Mouse (Mus musculus): ENCODE measurements around the gene Tsen54.

The Tsen54 gene

DNA sequence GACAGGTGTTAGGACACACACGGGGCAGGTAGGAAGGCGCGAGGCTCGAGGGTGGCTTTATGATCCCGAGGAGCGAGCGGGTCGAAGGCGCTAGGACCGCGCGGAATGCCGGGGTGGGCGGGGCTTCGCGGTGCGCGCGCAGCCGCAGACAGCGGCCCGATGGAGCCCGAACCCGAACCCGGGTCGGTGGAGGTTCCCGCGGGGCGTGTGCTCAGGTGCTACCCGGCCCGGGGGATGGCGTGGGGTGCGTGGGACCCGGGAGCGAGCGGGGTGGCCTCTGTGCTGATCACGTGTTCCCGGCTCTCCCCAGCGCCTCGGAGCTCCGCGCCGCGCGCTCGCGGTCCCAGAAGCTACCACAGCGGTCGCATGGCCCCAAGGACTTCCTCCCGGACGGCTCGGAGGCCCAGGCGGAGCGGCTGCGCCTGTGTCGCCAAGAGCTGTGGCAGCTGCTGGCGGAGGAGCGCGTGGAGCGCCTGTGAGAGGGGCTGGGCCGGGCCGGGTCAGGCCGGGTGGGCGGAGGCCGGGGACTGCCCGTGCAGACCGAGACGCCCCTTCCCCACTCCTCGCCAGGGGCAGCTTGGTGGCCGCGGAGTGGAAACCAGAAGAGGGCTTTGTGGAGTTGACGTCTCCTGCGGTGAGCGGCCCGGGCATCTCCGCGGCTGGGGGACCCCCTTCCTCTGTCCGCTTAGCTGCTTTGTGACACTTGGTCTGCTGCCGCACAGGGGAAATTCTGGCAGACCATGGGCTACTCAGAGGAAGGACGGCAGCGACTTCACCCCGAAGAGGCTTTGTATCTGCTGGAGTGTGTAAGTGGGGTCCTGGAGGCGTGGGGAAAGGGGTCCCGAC is at the start of gene Tsen54:
Gene Tsen54 (plus strand): TSS at position 120 of the 846 bp plus-strand sequence.
- DNase-seq (ENCODE audit: low spot score in 2 of 2), result peak; percentile 73 to 82

- DNase-seq (ENCODE audit: low spot score in 2 of 2), result peak; percentile 98 to 99
Observed at GRCm38 (mm10) chr11:115765103-115765606, 49.4 kb upstream of the Tsen54 start, which contains the start of gene Tmem94. Gene Tmem94, plus strand, starts transcription at chr11:115765433.

DNA sequence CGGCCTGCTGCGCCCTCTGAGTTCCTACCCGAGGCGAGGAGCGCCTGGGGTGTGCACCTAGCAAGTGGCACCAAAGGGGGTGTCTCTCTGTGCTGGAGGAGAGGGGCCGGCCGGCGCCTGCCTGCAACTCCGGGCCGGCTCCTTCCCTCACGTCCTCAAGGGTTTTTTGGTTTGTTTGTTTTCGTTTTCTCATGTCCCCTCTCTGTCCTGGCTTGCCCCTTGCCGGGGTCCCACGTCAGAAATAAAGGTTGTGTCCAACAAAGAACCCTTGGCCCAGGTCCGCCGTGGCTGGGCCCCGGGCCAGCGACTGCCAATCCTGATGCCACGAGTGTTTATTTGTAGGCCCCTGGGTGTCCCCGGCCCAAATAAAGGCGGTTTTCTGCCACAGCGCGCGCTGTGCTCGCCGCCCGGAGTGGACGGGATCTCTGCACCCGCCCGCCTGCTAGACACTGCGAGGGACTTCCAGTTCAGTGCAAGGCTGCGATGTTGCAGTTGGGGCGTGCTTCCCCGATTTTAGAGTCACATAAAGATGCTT is 48.9 kb upstream of the Tsen54 start:
- DNase-seq (ENCODE audit: low spot score in 2 of 2), result no peak

GRCm38 (mm10) chr11:115766356-115766943 is 48.1 kb upstream of the Tsen54 start:
- DNase-seq (ENCODE audit: low spot score in 2 of 2), result no peak

GRCm38 (mm10) chr11:115766981-115767380 is 47.5 kb upstream of the Tsen54 start:
- no peak for DNase-seq (ENCODE audit: low spot score in 2 of 2)

- no peak for DNase-seq (ENCODE audit: low spot score in 2 of 2)
Observed at GRCm38 (mm10) chr11:115768896-115769295, 45.6 kb upstream of the Tsen54 start.

DNA sequence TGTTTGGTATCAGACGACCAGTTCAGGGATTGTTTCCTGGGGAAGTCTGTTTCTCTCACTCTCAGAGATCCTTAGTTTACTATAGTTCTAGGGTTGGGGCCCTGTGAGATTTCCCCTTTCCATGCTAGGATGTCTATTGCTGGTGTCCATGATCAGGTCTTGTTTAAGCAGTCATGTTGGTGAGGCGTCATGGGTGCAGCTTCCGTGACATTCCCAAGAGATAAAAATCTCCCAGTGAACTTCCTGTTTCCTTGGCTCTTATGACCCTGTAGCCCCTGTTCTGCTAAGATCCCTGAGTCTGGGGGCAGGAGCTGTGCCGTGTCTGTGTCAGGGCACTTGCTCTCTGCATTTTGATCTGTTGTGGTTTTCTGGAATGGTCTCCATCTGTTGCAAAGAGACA is 39.9 kb upstream of the Tsen54 start:
- DNase-seq (ENCODE audit: low spot score in 2 of 2), result no peak

DNA sequence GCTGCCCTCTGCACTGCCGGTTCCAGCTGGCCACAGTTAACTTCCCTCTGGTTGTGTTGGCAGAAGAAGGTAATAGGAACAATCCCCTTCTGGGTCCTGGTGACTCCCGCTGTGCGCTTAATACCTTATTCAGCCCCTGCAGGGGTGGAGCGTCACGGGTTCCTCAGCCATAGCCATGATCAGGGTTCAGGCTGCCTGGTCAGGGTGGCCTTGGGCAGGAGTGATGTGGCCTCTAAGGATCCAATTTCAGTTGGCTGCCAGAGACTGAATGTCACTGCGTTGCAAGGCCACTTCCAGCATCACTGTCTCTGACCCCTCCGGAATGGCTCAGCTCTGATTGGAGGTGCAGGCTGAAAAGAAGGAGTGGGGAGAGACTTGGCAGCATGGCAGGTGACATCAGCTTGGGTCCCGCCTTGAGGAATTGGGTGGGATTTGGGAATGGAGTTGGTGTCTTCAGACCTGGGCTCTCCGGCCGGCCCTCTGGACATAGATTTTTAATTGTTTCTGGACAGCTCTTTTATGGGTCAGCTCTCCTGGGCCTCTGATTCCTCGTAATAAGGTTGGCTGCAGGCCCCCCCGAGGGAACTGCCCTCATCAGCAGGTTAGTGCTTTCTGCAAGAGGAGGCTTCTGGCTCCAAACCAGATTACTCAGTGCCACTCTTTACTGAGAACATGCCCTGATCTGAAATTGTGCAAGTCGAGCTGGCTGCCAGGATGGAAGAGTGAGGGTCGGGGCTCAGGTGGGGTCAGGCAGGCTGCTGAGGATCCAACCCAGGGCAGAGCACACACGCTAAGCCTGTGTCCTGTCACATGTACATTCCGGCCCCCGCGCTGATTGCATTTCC is 38.5 kb upstream of the Tsen54 start:
- DNase-seq (ENCODE audit: low spot score in 2 of 2), result no peak

DNA sequence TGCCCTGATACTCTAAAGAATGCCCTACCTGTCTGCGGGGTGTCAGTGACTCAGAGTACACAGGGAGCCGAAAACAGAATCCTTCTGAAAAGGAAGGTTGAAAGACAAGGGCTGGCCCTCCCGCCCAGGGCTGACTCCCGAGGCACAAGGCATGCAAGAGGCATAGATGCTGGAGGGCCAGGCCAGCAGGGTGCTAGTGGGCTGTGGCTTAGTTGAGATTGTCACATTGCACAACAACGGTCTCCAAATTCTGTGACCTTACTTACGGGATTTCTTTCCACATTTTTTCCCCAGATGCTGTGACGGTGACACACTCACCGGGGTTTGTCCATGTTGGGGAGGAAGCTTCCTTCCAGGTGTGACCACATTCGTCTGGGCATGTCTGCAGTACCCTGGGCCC is 37.6 kb upstream of the Tsen54 start:
- DNase-seq (ENCODE audit: low spot score in 2 of 2), result no peak

GRCm38 (mm10) chr11:115777487-115778335 is 36.8 kb upstream of the Tsen54 start:
- DNase-seq (ENCODE audit: low spot score in 2 of 2), result no peak

DNA sequence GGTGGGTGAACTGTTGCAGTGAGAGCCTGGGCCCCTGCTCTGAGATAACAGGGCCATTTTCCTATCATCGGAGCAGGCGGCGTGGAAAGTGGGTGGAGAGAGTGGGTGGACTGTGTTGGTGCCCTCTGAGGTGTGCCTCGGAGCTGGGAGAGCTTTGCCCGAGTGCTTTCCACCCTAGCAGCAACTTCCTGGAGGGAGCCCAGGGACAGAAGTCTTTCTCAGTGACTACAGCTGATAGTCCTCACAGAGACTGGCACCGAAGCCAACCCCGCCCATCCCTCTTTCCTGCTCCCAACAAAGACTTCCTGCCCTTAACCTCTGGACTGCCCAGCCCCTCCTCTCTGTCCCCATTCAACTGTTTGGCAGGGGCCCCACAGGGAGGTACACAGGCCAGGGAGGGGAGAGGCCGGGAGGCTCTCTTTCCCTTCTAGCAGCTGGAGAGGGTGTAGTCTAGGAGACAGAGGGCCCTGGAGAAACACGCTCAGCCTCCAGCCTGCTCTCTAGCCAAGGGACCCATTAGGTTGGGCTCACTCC is 35.4 kb upstream of the Tsen54 start:
- DNase-seq (ENCODE audit: low spot score in 2 of 2), result no peak

- DNase-seq (ENCODE audit: low spot score in 2 of 2), result no peak
Observed at GRCm38 (mm10) chr11:115780141-115781070, 34.1 kb upstream of the Tsen54 start.

GRCm38 (mm10) chr11:115786473-115786872 is 28.1 kb upstream of the Tsen54 start:
- no peak for DNase-seq (ENCODE audit: low spot score in 2 of 2)

DNA sequence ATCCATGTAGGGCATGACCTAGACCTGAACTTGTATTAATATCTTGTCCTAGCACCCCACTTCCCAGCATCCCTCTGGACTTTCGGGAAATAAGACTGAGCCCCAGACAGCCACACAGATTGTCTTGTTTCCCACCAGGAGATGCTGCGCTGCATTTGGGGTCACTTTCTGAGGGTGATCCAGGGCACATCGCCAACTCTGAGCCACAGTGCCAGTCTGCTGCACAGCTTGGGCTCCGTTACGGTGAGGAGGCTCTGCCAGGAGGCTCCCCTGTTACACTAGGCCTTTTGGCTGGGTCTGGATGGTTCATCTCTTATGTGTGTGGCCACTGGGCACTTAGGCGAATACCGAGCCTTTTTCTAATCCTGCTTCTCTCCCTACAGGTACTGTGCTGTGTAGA is 24.7 kb upstream of the Tsen54 start:
- DNase-seq (ENCODE audit: low spot score in 2 of 2), result no peak

- no peak for DNase-seq (ENCODE audit: low spot score in 2 of 2)
Observed at GRCm38 (mm10) chr11:115791919-115792318, 22.6 kb upstream of the Tsen54 start.

GRCm38 (mm10) chr11:115792353-115792752 is 22.2 kb upstream of the Tsen54 start:
- DNase-seq (ENCODE audit: low spot score in 2 of 2), result no peak

GRCm38 (mm10) chr11:115796898-115797297 is 17.6 kb upstream of the Tsen54 start:
- no peak for DNase-seq (ENCODE audit: low spot score in 2 of 2)

- no peak for DNase-seq (ENCODE audit: low spot score in 2 of 2)
Observed at GRCm38 (mm10) chr11:115797665-115798064, 16.9 kb upstream of the Tsen54 start.

DNA sequence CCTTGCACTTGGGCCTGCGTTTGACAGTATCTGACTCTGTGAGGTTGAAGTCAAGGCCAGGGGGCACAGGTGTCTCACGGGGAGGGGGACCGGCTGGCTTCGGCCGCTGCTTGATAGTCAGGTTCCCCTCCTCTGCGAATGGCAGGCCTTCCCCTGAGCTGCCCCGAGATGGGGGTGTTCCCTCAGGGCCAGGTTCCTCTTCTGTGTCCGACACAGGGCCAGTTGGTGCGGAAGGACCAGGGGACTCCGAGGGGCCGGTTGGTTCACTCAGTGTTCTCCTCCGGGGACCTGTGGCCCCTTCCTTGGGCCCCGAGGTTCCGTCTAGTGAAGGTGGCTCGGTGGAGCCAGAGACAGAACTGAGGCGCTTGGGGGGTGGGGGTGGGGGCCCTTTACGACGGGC is 13.5 kb upstream of the Tsen54 start:
- no peak for DNase-seq (ENCODE audit: low spot score in 2 of 2)
